8 mouse cellular contexts compared by ENCODE assay signal in the genomic region with DNA sequence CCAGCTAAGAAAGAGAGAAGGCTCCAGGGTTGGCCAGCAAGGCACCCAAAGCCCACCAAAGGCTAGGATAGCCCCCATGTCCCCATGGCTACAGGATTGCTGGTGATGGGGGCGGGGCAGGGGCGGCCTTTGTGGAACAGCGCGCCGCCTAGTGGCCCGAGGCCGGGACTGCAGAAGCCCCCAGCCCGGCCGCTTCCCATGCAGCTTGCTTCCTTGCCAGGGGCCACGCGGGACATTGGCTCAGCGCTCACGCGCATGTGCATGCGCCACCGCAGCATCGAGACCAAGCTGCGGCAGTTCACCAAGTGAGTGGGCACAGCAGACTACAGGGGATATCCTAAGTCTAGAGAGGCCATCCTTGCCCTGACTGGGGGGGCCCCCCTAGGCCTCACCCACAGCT. TPM values are rescaled to one million over a fixed set of nuclear protein-coding genes. Genes with fewer than 3 reads are reported as not detected.
DNase-seq lines count a peak whose midpoint lies in the region; ATAC-seq and TF ChIP-seq lines count a peak whose summit lies in the region.

No protein-coding gene starts in this region.

- no peak overlapping the region for H3K4me3 ChIP-seq in forebrain, postnatal 0 days (ENCODE audit: low read depth, low read length)

- no peak overlapping the region for H3K9ac ChIP-seq in forebrain, postnatal 0 days

- peaks cover 63% of the 10 kb centered on the region for H3K36me3 ChIP-seq in forebrain, postnatal 0 days (ENCODE audit: insufficient read depth)
- H3K36me3 ChIP-seq in splenic B cell, adult 2 months (ENCODE audit: control insufficient read depth, insufficient read depth, low read length, poor library complexity, severe bottlenecking) = no peaks in the 10 kb centered on the region

- ATAC-seq in forebrain, postnatal 0 days = peak; percentile 49

- TF ChIP-seq POLR2A in brain, embryonic 14.5 days (IDR thresholded peaks at IDR 0.05; ENCODE audit: borderline replicate concordance, extremely low read depth, insufficient read depth, insufficient read length, poor library complexity, severe bottlenecking) = no peak

- peaks cover 14% of the 10 kb centered on the region for H3K4me1 ChIP-seq in forebrain, postnatal 0 days (ENCODE audit: insufficient read depth)

- peak; percentile 66 to 67 for DNase-seq in adrenal gland, adult 18-20 months (ENCODE audit: low spot score in 2 of 2)
- DNase-seq in adrenal gland, adult 8-10 months = no peak
- DNase-seq in A20 (ENCODE audit: low read depth, low spot score) = peak; percentile 61
- DNase-seq in brain, embryonic 14.5 days (ENCODE audit: low read depth) = peak; percentile 79
- DNase-seq in forebrain, postnatal 0 days = peak; percentile 86
- peak; percentile 58 for DNase-seq in induced T-regulatory cell, adult 2 months (ENCODE audit: low read depth)
- peak; percentile 75 to 78 for DNase-seq in lung, postnatal 4 days
- peak; percentile 27 for DNase-seq in splenic B cell, adult 2 months (ENCODE audit: low read depth, low spot score)

- peak overlapping the region; percentile 40 for H3K27ac ChIP-seq in forebrain, postnatal 0 days (ENCODE audit: low read depth, low read length)

- no peaks in the 10 kb centered on the region for H3K9me3 ChIP-seq in forebrain, postnatal 0 days (ENCODE audit: low read length)

- no peaks in the 10 kb centered on the region for H3K27me3 ChIP-seq in forebrain, postnatal 0 days (ENCODE audit: insufficient read depth, low read length)
- no peaks in the 10 kb centered on the region for H3K27me3 ChIP-seq in splenic B cell, adult 2 months (ENCODE audit: control insufficient read depth, insufficient read depth, low read length, poor library complexity, severe bottlenecking)

- no peak overlapping the region for H3K4me2 ChIP-seq in forebrain, postnatal 0 days (ENCODE audit: low read depth)

- TF ChIP-seq CTCF in brain, embryonic 14.5 days (IDR thresholded peaks at IDR 0.05; ENCODE audit: borderline replicate concordance, extremely low read depth, insufficient read depth, insufficient read length) = peak; percentile 83
- peak; percentile 96 for TF ChIP-seq CTCF in forebrain, postnatal 0 days (IDR thresholded peaks at IDR 0.05; ENCODE audit: low read depth)

- 3% methylated on average over 18 of the region's 18 CpGs for WGBS in forebrain, postnatal 0 days

RNA-seq across cellular contexts. Expression of a gene that starts 5.6 kb away (rescaled TPM):
- 10 to 100 TPM; 18.6 to 20.0 TPM for total RNA-seq in adrenal gland, adult 18-20 months (2021)
- 10 to 100 TPM; 19.5 to 28.8 (median 25.1) TPM for total RNA-seq in adrenal gland, adult 8-10 months (2022)
- polyA plus RNA-seq in brain, embryonic 14.5 days (2012; rRNA removed) = 117 and 189 TPM in 2 replicates
- total RNA-seq in forebrain, postnatal 0 days (2014; rRNA removed) = 55.2 and 71.1 TPM in 2 replicates
- polyA plus RNA-seq in forebrain, postnatal 0 days (2015; fragmentation: Nextera tagmentation; extraction: Ambion mirVana) = 42.2 and 49.0 TPM in 2 replicates
